Mouse (Mus musculus) thymus, adult 2 months (tissue): ENCODE results near the gene B2m.

Experiments
- CTCF ChIP-seq: fragments of 200-500 bp; IDR thresholded peaks from 2 replicates; pipeline ENCODE4 v1.5.1; 2012; ENCODE audit warnings: mild to moderate bottlenecking, control low read depth, low read length, moderate library complexity, borderline replicate concordance; ENCODE audit not compliant: control insufficient read depth, poor library complexity, insufficient read depth; ENCODE audit errors: extremely low read depth
- POLR2A ChIP-seq: fragments of 200-500 bp; IDR thresholded peaks from 2 replicates; pipeline ENCODE4 v1.6.1; 2012; ENCODE audit warnings: mild to moderate bottlenecking, low read length, control low read depth, moderate library complexity; ENCODE audit not compliant: control insufficient read depth, poor library complexity, insufficient read depth; ENCODE audit errors: extremely low read depth

DNA sequence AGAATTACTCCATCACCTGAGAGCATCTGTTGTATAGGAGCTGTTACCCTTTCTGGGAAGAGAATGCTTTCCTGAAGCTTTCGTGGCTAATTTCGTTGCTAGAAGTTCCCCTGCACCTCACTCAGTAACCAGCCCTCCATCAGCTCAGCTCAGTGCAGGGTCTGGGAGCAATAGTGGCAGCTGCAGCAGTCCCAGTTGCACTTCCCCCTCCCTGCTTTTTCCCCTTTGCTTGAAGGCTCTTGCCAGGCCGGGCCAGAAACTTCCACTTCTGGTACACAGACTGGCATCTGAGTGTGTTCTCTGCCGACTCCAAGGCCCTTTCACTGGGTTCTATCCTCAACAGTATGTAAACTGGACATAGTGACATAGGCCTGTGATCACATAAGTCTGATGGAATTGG lies 37.6 kb downstream of the B2m start:
- TF ChIP-seq CTCF, result no peak
- no peak for TF ChIP-seq POLR2A
